Mouse (Mus musculus) megakaryocyte, adult 5-6 weeks (primary cell): ENCODE measurements around the gene Zfp938. TPM values are rescaled to one million over a fixed set of nuclear protein-coding genes. Genes with fewer than 3 reads are reported as not detected.

Source experiments
- ATAC-seq: 2 replicates; pipeline ENCODE4 v1.8.0; 2016; ENCODE audit warnings: mild to moderate bottlenecking, inconsistent platforms; ENCODE audit not compliant: poor library complexity, severe bottlenecking
- total RNA-seq, 2 experiments: library from RNA; stranded (forward) in 1 of 2; stranded (reverse) in 1 of 2; fragments of 153-499, 151-499 nt in 1 of 2; fragments of 221-1000, 200-1000 nt in 1 of 2; gene quantifications; 2 replicates each; pipeline versions ENCODE4 v1.2.3 to v1.2.4; 2015 to 2017

Gene Zfp938
- total RNA-seq (2015): 3.1 and 3.2 TPM in 2 replicates
- total RNA-seq (2017): 3.3 TPM in 2 replicates

GRCm38 (mm10) chr10:82240742-82241400 is at the start of gene Zfp938:
Gene Zfp938 (minus strand): TSS chr10:82241280.
- peak; percentile 99 for ATAC-seq

GRCm38 (mm10) chr10:82257331-82257730 is 16.3 kb upstream of the Zfp938 start:
- ATAC-seq: no peak

GRCm38 (mm10) chr10:82245021-82245420 is 3.9 kb upstream of the Zfp938 start:
- no peak for ATAC-seq

- no peak; the same call in 1 of the 2 replicates for ATAC-seq
Observed at GRCm38 (mm10) chr10:82241401-82241788, 315 bp upstream of the Zfp938 start.

GRCm38 (mm10) chr10:82178257-82179064 is 62.6 kb downstream of the Zfp938 start:
- ATAC-seq: peak; percentile 89

Other genes with a start within 250 kb of the Zfp938 start
- 7.4 and 8.4 TPM in 2 replicates for gene Zfp873, start 193.2 kb downstream of the Zfp938 start, total RNA-seq (2015)
- gene Zfp873, start 193.2 kb downstream of the Zfp938 start, total RNA-seq (2017): 4.8 and 5.1 TPM in 2 replicates
- 0.74 and 1.4 TPM in 2 replicates for gene BC024063, start 157.9 kb downstream of the Zfp938 start, total RNA-seq (2015)
- gene BC024063, start 157.9 kb downstream of the Zfp938 start, total RNA-seq (2017): 1.7 and 2.1 TPM in 2 replicates
- gene AU041133, start 113.3 kb downstream of the Zfp938 start, total RNA-seq (2015): 4.6 and 5.4 TPM in 2 replicates
- 2.2 and 3.5 TPM in 2 replicates for gene AU041133, start 113.3 kb downstream of the Zfp938 start, total RNA-seq (2017)
- gene 4932415D10Rik, start 75.3 kb upstream of the Zfp938 start, total RNA-seq (2015): not detected in 2 replicates
- gene 4932415D10Rik, start 75.3 kb upstream of the Zfp938 start, total RNA-seq (2017): not detected in 2 replicates
- gene Gm4924, start 113.0 kb upstream of the Zfp938 start, total RNA-seq (2015): 0.83 and 1.0 TPM in 2 replicates
- gene Gm4924, start 113.0 kb upstream of the Zfp938 start, total RNA-seq (2017): 0.92 and 1.8 TPM in 2 replicates